Mouse (Mus musculus) MEL (cell line): ENCODE data around the gene Abhd2. TPM values are rescaled to one million over a fixed set of nuclear protein-coding genes. Genes with fewer than 3 reads are reported as not detected.

Experiments
- DNase-seq: peaks from one replicate; pipeline ENCODE4 v3.0.0; 2011; ENCODE audit warnings: low read depth, low spot score
- H3K27ac ChIP-seq: 2 replicates; pipeline ENCODE4 v1.5.1; 2012; ENCODE audit warnings: low read depth, mild to moderate bottlenecking, control low read depth, low read length, moderate library complexity; ENCODE audit not compliant: control insufficient read depth
- H3K27me3 ChIP-seq, 2 experiments: fragments of 150-350 bp in 1 of 2; sonication (generic) in 1 of 2; 2 replicates each; pipeline ENCODE4 v1.6.1; 2012; ENCODE audit warnings: low read length in 2 of 2, mild to moderate bottlenecking in 2 of 2, improper control_type of control experiment in 1 of 2, moderate library complexity in 1 of 2; ENCODE audit not compliant: insufficient read depth in 2 of 2, control insufficient read depth in 1 of 2
- H3K36me3 ChIP-seq, 2 experiments: 2 replicates each; pipeline ENCODE4 v1.6.1; 2012 to 2014; ENCODE audit warnings: low read length in 2 of 2, improper control_type of control experiment in 1 of 2, inconsistent platforms in 1 of 2, mild to moderate bottlenecking in 1 of 2; ENCODE audit not compliant: insufficient read depth in 2 of 2, control insufficient read depth in 1 of 2
- H3K4me1 ChIP-seq, 2 experiments: fragments of 150-350 bp in 1 of 2; sonication (generic) in 1 of 2; 2 replicates each; pipeline ENCODE4 v1.6.1; 2012; ENCODE audit warnings: low read length in 2 of 2, improper control_type of control experiment in 1 of 2, mild to moderate bottlenecking in 1 of 2; ENCODE audit not compliant: insufficient read depth in 2 of 2, control insufficient read depth in 1 of 2
- H3K4me3 ChIP-seq, 2 experiments: fragments of 150-350 bp in 1 of 2; sonication (generic) in 1 of 2; 2 replicates each; pipeline ENCODE4 v1.5.1; 2012; ENCODE audit warnings: low read depth in 2 of 2, low read length in 2 of 2, mild to moderate bottlenecking in 2 of 2, moderate library complexity in 2 of 2, control low read depth in 1 of 2, improper control_type of control experiment in 1 of 2; ENCODE audit not compliant: control insufficient read depth in 1 of 2, insufficient read depth in 1 of 2
- H3K79me2 ChIP-seq: 2 replicates; pipeline ENCODE4 v1.6.1; 2012; ENCODE audit warnings: mild to moderate bottlenecking, low read length, moderate library complexity; ENCODE audit not compliant: control insufficient read depth, poor library complexity, insufficient read depth
- H3K9ac ChIP-seq: 2 replicates; pipeline ENCODE4 v1.6.1; 2012; ENCODE audit warnings: low read depth, mild to moderate bottlenecking, control low read depth, low read length, moderate library complexity; ENCODE audit not compliant: control insufficient read depth, poor library complexity, severe bottlenecking
- H3K9me3 ChIP-seq: fragments of 150-350 bp; sonication (generic); replicated peaks from 2 replicates; pipeline ENCODE4 v1.6.1; 2012; ENCODE audit warnings: mild to moderate bottlenecking, low read length, improper control_type of control experiment, moderate library complexity; ENCODE audit not compliant: insufficient read depth
- BHLHE40 ChIP-seq: IDR thresholded peaks from 2 replicates; pipeline ENCODE4 v1.6.1; 2012; ENCODE audit warnings: low read depth, mild to moderate bottlenecking, inconsistent platforms, low read length, improper control_type of control experiment, borderline replicate concordance
- CHD1 ChIP-seq: IDR thresholded peaks from 2 replicates; pipeline ENCODE4 v1.6.1; 2012; ENCODE audit warnings: low read depth, mild to moderate bottlenecking, inconsistent platforms, low read length, improper control_type of control experiment
- E2F4 ChIP-seq: IDR thresholded peaks from 2 replicates; pipeline ENCODE4 v1.6.1; 2011; ENCODE audit warnings: low read depth, low read length, improper control_type of control experiment, borderline replicate concordance
- ELF1 ChIP-seq: IDR thresholded peaks from 2 replicates; pipeline ENCODE4 v1.6.1; 2014; ENCODE audit warnings: low read depth, mild to moderate bottlenecking, inconsistent platforms, low read length, improper control_type of control experiment, moderate library complexity
- EP300 ChIP-seq, 2 experiments: IDR thresholded peaks; 2 replicates each; pipeline ENCODE4 v1.6.1; 2011; ENCODE audit warnings: improper control_type of control experiment in 2 of 2, low read length in 2 of 2, low read depth in 1 of 2, mild to moderate bottlenecking in 1 of 2
- ETS1 ChIP-seq: IDR thresholded peaks from 2 replicates; pipeline ENCODE4 v1.6.1; 2012; ENCODE audit warnings: low read depth, mild to moderate bottlenecking, inconsistent platforms, low read length, improper control_type of control experiment, moderate library complexity
- GABPA ChIP-seq: IDR thresholded peaks from 2 replicates; pipeline ENCODE4 v1.6.1; 2012; ENCODE audit warnings: low read depth, mild to moderate bottlenecking, inconsistent platforms, low read length, improper control_type of control experiment, moderate library complexity
- MAZ ChIP-seq: IDR thresholded peaks from 2 replicates; pipeline ENCODE4 v1.6.1; 2012; ENCODE audit warnings: low read depth, mild to moderate bottlenecking, inconsistent platforms, low read length, improper control_type of control experiment
- MEF2A ChIP-seq: IDR thresholded peaks from 2 replicates; pipeline ENCODE4 v1.6.1; 2014; ENCODE audit warnings: low read depth, mild to moderate bottlenecking, inconsistent platforms, low read length, improper control_type of control experiment; ENCODE audit not compliant: poor library complexity, insufficient replicate concordance, severe bottlenecking; ENCODE audit errors: extremely low read depth
- MYC ChIP-seq: IDR thresholded peaks from 2 replicates; pipeline ENCODE4 v1.6.1; 2011; ENCODE audit warnings: low read depth, mild to moderate bottlenecking, low read length, improper control_type of control experiment, moderate library complexity
- NELFE ChIP-seq: IDR thresholded peaks from 2 replicates; pipeline ENCODE4 v1.6.1; 2011; ENCODE audit warnings: low read depth, low read length, improper control_type of control experiment
- NRF1 ChIP-seq: IDR thresholded peaks from 2 replicates; pipeline ENCODE4 v1.6.1; 2014; ENCODE audit warnings: low read depth, mild to moderate bottlenecking, inconsistent platforms, low read length, improper control_type of control experiment, moderate library complexity; ENCODE audit not compliant: poor library complexity, insufficient read depth, severe bottlenecking
- POLR2A ChIP-seq, 2 experiments: IDR thresholded peaks; 2 replicates each; pipeline ENCODE4 v1.6.1; 2011 to 2012; ENCODE audit warnings: low read length in 2 of 2, mild to moderate bottlenecking in 2 of 2, control low read depth in 1 of 2, improper control_type of control experiment in 1 of 2, low read depth in 1 of 2, moderate library complexity in 1 of 2; ENCODE audit not compliant: control insufficient read depth in 1 of 2, insufficient read depth in 1 of 2, poor library complexity in 1 of 2
- POLR2AphosphoS5 ChIP-seq: IDR thresholded peaks from 2 replicates; pipeline ENCODE4 v1.6.1; 2012; ENCODE audit warnings: low read depth, borderline replicate concordance, mild to moderate bottlenecking, inconsistent platforms, low read length, moderate library complexity, mixed read lengths
- RCOR1 ChIP-seq: IDR thresholded peaks from 2 replicates; pipeline ENCODE4 v1.6.1; 2012; ENCODE audit warnings: low read depth, mild to moderate bottlenecking, inconsistent platforms, low read length, improper control_type of control experiment
- TAL1 ChIP-seq: IDR thresholded peaks from 2 replicates; pipeline ENCODE4 v1.6.1; 2012; ENCODE audit warnings: mild to moderate bottlenecking, inconsistent platforms, low read length, moderate library complexity, mixed read lengths
- TBP ChIP-seq: IDR thresholded peaks from 2 replicates; pipeline ENCODE4 v1.8.0; 2011; ENCODE audit warnings: low read depth, low read length, improper control_type of control experiment
- USF1 ChIP-seq: IDR thresholded peaks from 2 replicates; pipeline ENCODE4 v1.6.1; 2014; ENCODE audit warnings: low read depth, mild to moderate bottlenecking, inconsistent platforms, low read length, improper control_type of control experiment, moderate library complexity
- USF2 ChIP-seq, 2 experiments: IDR thresholded peaks; 2 replicates each; pipeline ENCODE4 v1.6.1; 2011 to 2012; ENCODE audit warnings: improper control_type of control experiment in 2 of 2, low read length in 2 of 2, borderline replicate concordance in 1 of 2, inconsistent platforms in 1 of 2, low read depth in 1 of 2, mild to moderate bottlenecking in 1 of 2; ENCODE audit not compliant: insufficient read depth in 1 of 2
- ZC3H11A ChIP-seq: IDR thresholded peaks from 2 replicates; pipeline ENCODE4 v1.6.1; 2012; ENCODE audit warnings: low read depth, mild to moderate bottlenecking, inconsistent platforms, low read length, improper control_type of control experiment
- ZKSCAN1 ChIP-seq: IDR thresholded peaks from 2 replicates; pipeline ENCODE4 v1.6.1; 2012; ENCODE audit warnings: low read depth, mild to moderate bottlenecking, inconsistent platforms, low read length, improper control_type of control experiment, moderate library complexity
- ZNF384 ChIP-seq: IDR thresholded peaks from 2 replicates; pipeline ENCODE4 v1.6.1; 2012; ENCODE audit warnings: low read depth, mild to moderate bottlenecking, inconsistent platforms, low read length, improper control_type of control experiment
- polyA plus RNA-seq, 2 experiments: library from polyadenylated mRNA; stranded (reverse) in 1 of 2; unstranded in 1 of 2; fragments of >175 nt in 1 of 2; fragments of >200 nt in 1 of 2; gene quantifications; 2 replicates each; pipeline versions ENCODE4 v1.2.1 to v1.2.4; 2012; ENCODE audit warnings: low replicate concordance in 2 of 2, low read depth in 1 of 2; ENCODE audit not compliant: insufficient read length in 2 of 2, insufficient read depth in 1 of 2, missing spikeins in 1 of 2
- total RNA-seq: library from RNA; depleted of rRNA; stranded (reverse); fragments of 300-350 nt; gene quantifications from 2 replicates; pipeline ENCODE4 v1.2.3, GENCODE M21; 2012

Abhd2 gene
- total and polyA plus RNA-seq, 3 experiments, result 13.6 to 32.0 TPM; not detected in 1

GRCm38 (mm10) chr7:79310191-79310555 lies 37.2 kb downstream of the Abhd2 start:
- Histone ChIP-seq H3K79me2 (peaks cover 4% of the 10 kb centered on the region), H3K27ac (no peak overlapping the region), H3K9ac (no peak overlapping the region), H3K4me3 (no peak overlapping the region), H3K36me3 (peaks cover 0 to 22% of the 10 kb centered on the region in 2 experiments; a peak in 3 of 4 replicates), H3K4me1 (peaks cover 13 to 26% of the 10 kb centered on the region in 2 experiments), H3K27me3 (no peaks in the 10 kb centered on the region), H3K9me3 (no peaks in the 10 kb centered on the region)
- no peak for TF ChIP-seq POLR2A (IDR thresholded peaks at IDR 0.05; ENCODE audit: control insufficient read depth in 1 of 2, insufficient read depth in 1 of 2, low read depth in 1 of 2, low read length in 2 of 2, poor library complexity in 1 of 2)
- no peak for TF ChIP-seq USF2 (IDR thresholded peaks at IDR 0.05; ENCODE audit: borderline replicate concordance in 1 of 2, insufficient read depth in 1 of 2, low read depth in 1 of 2, low read length in 2 of 2)
- no peak for TF ChIP-seq ELF1
- no peak for TF ChIP-seq POLR2AphosphoS5
- no peak for TF ChIP-seq NRF1
- TF ChIP-seq MYC, result no peak
- TF ChIP-seq ZKSCAN1, result no peak
- TF ChIP-seq MEF2A, result no peak
- no peak for TF ChIP-seq ZNF384
- DNase-seq, result no peak

GRCm38 (mm10) chr7:79311420-79311988 lies 38.5 kb downstream of the Abhd2 start:
- no peak for DNase-seq
- TF ChIP-seq MAZ (no peak), TAL1 (no peak), POLR2AphosphoS5 (no peak), MEF2A (no peak), NELFE (no peak), ZKSCAN1 (no peak), ETS1 (no peak), USF2 (IDR thresholded peaks at IDR 0.05; ENCODE audit: borderline replicate concordance in 1 of 2, insufficient read depth in 1 of 2, low read depth in 1 of 2, low read length in 2 of 2) (no peak), POLR2A (IDR thresholded peaks at IDR 0.05; ENCODE audit: control insufficient read depth in 1 of 2, insufficient read depth in 1 of 2, low read depth in 1 of 2, low read length in 2 of 2, poor library complexity in 1 of 2) (no peak), GABPA (no peak), EP300 (IDR thresholded peaks at IDR 0.05; ENCODE audit: low read depth in 1 of 2, low read length in 2 of 2) (no peak), TBP (no peak), BHLHE40 (no peak), USF1 (no peak), CHD1 (no peak), E2F4 (no peak), RCOR1 (no peak), ZC3H11A (no peak)
- Histone ChIP-seq H3K27ac (no peak overlapping the region), H3K4me3 (no peak overlapping the region), H3K27me3 (no peaks in the 10 kb centered on the region), H3K9me3 (no peaks in the 10 kb centered on the region), H3K4me1 (peaks cover 13 to 26% of the 10 kb centered on the region in 2 experiments), H3K79me2 (peaks cover 4% of the 10 kb centered on the region), H3K36me3 (peaks cover 0 to 22% of the 10 kb centered on the region in 2 experiments; a peak in 3 of 4 replicates), H3K9ac (no peak overlapping the region)
